Mouse (Mus musculus): ENCODE data around the gene Gpr108.

GRCm38 (mm10) chr17:57278943-57279590 lies 30.8 kb upstream of the Gpr108 start, which contains the start of gene Vav1:
- TF ChIP-seq GATA1 (IDR thresholded peaks at IDR 0.05; ENCODE audit: borderline replicate concordance, low read length) (no peak), FLI1 (IDR thresholded peaks at IDR 0.05; ENCODE audit: low read length) (no peak)

Measured in megakaryocyte, embryonic 14.5 days (primary cell).